Mouse (Mus musculus) adrenal gland, adult (tissue): ENCODE measurements around the gene Sdccag8.

Experiments
- DNase-seq, 2 experiments: peaks; one replicate each; pipeline ENCODE4 v3.0.0; 2022 to 2023; ENCODE audit warnings: low spot score in 1 of 2; ENCODE audit not compliant: inconsistent age in 2 of 2

Gene Sdccag8

DNA sequence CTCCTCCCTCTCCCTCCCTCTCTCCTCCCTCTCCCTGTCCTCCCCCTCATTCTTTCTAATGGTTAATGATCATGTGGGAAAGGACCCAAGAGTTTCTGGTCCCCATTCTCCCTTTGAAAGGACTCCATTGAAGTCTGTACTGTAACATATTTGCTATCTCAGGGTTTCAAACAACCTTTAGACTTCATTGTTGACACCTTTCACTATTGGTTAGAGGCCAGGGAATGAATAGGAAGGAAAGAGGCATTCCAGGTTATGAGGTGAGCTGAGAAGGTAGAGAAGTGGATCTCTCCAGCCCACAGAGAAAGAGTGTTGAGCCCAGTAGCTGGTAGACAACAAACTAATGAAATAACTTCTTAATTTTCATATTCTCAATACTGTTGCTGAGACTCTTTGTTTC is 59.7 kb downstream of the Sdccag8 start:
- no peak for DNase-seq

DNA sequence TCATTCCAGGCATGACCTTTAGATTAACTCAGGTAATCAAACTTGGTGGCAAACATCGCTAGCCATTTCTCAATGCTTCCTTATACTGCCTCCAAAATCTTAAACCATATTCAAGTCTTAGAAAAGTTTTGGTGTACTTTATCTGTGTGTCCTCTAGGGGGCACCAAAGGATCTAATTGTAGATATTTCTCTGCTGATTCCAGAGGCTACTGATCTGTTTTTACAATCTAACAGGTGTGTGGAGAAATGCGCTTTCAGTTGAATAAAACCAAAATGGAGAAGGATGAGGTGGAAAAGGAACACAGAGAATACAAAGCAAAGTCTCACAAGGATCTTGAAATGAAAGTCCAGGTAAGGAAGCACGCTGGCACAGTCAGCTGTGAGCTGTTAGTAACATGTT is 63.3 kb downstream of the Sdccag8 start:
- DNase-seq: peak in 1 of 2 experiments; percentile 81

DNA sequence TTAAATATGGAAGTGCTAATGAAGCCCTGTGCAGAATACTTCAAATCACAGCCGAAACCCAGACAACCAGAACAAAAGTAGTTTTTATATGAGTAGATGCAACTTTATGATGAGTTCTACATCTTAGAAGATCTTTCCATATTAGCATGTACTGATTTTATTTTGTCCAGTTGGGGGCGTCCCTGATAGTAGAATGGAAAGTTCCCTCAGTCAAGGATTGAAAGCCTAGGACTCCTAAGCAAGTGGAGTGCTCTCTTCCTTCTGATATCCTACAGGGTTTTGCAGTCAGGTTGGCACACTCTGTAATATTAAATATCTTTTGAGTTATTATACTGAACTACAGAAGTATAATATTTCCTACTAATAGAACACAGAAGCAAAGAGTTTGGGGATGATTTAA is 64.5 kb downstream of the Sdccag8 start:
- DNase-seq: no peak

DNA sequence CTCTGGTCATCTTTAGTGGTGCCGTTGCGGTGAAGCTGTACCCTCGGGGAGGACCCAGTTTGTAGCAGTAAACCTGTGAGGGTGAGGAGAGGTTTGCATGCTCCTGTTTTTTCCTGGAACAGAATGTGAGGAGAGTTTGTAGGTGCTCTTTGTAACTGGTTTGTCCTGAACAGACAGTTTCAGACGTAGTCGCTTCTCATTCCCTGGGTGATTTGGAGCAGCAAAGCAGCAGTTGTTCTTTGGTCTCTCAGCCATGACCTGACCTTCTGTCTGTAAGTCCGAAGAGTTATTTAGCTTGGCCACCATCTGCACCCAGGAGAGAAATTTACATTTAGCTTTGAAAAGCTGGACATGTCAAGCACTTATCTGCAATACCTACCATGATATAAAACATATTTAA is 65.2 kb downstream of the Sdccag8 start:
- DNase-seq: no peak

DNA sequence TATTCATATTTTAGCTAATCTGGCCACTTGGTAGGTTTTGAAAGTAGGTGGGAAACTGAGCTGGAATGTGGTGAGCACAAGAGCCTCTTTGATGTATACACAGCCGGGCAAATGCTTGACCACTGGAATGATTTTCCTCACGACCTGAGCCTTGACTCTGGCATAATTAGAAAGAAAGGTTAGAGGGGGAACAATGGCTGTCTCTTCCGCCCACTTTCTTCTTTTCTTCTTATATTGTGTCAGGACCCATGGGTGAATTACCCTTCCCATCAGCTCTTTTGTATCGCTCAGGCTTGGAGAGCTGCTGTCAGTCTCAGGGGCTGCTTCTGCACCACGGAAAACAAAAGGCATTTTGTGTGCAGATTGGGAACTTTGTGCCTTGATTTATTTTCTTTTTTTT is 65.6 kb downstream of the Sdccag8 start:
- DNase-seq: no peak

DNA sequence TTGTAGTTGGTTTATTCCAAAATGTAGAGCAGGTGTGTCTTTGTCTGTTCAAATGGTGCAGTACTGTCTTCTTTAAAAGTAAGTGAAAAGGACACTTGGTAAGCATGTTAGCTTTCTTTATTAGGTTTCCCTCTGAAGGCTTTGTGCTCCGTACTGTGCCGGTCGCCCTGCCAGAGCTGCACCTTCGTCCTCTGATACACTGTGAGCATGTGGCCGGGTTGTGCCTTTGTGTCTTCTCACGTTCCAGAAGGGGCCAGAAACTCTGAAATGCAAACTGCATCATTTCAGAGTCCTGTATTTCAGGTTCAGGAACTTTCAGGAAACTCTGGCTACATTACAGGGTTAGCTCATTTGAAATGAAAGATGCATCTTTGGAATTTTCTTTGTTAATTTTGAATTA is 66.5 kb downstream of the Sdccag8 start:
- DNase-seq: no peak

DNA sequence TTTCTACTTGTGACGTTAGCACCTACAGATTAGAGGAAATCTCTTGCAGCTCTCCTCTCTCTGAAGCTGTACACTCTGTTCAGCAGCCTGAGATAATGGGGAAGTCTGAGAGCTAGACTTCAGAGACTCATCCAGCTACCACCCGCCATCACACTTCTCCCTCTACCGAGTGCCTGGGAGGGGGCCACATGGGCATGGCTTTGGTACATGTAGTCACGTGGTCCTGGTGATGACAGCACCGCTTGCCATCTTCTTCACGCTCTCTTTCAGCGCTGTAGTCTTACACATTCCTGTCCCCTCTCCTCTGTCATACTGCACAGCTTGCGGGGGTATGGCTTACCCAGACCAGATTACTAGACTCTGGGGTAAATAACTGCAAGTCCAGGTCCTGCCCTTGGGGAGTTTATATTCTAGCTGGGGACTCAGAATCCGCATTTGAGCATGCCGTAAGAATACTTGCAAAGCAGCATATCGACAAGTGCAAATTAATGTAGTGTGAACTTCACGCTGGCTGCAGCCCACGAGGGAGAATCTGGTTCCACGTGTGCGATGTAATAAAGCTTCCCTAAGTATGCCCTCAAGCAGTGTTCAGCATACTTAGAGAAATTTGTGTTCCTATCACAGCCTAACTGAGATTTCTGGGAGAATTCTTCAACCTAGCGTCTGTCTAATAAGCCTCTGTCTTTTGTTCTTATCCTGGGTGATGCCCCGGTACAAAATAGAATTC is 70.9 kb downstream of the Sdccag8 start:
- no peak for DNase-seq

DNA sequence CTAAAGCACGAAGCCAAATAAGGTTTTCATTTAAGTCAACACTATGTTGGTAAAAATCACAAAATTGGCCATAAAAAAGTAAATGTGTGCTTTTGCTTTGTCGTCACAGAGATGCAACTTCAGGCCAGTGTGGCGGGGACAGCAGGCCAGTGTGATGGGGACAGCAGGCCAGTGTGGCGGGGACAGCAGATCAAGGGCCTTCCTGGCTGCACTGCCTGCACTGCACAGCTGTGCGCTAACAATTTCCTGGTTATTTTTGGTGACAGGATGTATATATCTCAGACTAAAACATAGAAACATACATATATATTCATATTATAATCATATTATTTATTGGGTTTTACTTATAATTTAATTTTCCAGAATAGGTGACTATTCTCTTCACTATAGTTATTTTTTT is 71.5 kb downstream of the Sdccag8 start:
- DNase-seq: no peak

DNA sequence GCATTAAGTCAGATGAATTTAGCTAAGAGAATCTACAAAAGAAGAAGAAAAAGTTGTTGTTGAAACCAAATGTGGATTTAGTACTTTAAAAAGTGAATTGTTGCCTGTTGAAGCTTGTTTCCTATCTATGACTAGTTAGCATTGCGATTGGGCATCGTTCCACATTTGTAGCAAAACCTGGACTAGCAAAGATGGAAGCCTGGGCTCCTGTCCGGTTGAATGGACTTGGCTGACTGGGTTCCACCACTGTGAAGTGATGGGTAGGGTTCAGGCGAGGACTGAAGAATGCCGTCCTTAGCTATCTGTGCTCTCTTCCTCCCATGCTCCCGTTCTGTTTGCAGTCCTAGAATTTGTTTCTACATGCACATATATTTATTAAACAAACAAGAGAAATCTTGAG is 89.3 kb downstream of the Sdccag8 start:
- DNase-seq: no peak

DNA sequence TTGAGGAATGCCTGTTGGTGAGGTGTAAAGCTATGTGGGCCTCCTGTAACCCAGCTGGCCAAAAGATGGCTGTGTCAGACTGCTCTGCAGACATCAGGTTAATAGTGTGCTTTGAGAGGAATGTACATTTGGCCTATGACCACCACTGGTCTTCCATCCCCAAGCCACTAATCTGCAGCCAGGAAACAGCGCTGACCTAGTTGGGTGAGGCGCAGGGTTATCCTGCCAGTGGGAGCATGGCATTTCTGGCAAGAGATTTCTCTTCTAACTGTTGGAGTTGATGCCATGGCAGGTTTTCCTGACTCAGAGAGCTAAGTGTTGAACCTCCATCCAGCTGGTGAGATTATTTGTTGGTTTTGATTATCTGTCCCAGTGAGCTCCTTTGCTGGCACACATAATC is 101.5 kb downstream of the Sdccag8 start:
- DNase-seq: no peak

DNA sequence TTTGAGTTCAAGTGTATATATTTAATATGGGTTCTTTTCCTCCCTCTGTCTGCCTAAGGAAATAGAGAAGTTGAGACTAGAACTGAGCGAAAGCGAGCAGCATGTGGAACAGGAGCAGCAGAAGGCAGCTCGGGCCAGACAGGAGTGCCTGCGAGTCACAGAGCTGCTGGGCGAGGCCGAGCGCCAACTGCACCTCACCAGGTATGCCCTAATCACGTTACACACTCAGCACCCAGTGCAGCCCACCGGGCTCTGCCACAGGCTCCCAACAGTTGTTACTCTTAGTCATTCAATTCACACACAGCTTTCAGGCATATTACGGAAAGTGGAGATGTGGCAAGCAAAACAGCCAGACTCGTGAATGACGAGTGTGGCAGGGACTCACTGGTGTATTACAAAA is 105.0 kb downstream of the Sdccag8 start:
- DNase-seq: no peak

DNA sequence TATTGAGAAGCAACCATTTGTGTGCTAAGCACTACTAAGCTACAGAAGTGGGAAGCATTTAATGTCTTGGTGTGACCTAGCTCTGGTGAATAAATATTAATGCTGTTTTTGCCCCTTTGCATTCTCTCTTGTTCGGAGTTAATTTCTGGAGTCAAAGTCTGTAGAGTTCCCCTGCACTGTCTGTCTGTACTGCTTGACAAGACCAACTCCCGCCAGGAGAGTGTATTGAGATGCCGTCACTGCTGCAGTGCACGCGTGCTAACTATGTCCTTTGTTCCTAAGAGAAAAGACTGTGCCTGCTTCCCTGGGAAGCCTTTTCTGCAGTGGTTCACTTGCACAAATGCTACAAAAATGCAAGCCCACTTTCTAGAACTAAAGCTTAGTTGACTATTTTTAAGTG is 108.4 kb downstream of the Sdccag8 start:
- no peak for DNase-seq

DNA sequence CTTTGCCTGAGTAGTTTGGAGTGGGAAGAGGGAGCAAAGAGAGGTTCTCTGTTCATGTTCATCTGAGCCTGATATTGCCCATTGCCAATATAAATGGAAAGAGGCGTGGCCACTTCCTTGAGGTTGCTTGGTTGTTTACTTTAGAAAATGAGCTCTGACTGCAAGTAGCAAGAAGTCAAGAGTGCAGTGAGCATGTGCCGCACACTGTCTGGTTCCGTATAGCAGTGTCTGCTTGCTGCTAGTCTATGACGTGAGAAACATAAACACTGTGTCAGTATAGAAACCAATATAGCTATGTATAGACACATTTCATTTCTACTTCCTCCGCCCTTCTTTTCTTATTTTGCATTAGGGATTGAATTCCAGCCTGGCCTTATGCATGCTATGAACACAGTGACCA is 111.5 kb downstream of the Sdccag8 start:
- no peak for DNase-seq

DNA sequence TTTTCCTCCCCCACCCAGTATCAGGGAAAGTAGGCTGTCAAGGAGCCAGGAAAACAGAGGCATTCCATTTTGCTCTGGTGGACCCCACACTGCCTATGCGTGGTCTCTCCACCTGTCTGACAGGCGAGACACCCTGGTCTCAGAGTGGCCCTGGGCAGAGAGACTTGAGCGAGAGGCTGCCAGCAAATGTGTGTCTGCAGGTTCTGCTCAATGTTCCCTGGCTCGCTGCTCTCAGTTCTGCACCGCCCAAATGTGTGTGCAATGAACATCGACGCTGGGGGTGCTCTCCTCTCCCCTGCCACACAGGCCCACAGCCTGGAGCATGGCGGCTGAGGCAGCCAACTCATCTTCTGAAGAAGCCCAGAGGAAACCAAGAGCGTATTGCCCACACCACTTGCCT is 112.9 kb downstream of the Sdccag8 start:
- DNase-seq: no peak

DNA sequence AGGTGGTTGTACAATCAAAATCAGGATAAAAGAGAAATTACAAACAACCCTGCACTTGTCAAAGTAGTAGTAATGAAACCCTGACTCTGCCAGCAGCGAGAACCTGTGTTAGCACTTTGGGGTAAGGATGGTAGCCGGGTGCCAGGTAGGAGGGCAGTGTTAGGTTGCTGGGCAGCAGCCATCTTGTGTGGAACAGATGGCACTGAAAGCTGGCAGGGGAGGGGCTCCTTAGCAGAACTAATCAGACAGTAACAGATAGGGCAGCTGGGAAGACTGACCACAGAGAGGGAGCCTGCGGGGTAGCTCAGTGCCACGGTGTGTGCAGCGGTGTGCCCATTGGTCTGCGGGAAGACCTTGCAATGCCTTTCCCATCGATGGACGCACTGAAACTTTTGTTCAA is 115.2 kb downstream of the Sdccag8 start:
- DNase-seq: no peak

DNA sequence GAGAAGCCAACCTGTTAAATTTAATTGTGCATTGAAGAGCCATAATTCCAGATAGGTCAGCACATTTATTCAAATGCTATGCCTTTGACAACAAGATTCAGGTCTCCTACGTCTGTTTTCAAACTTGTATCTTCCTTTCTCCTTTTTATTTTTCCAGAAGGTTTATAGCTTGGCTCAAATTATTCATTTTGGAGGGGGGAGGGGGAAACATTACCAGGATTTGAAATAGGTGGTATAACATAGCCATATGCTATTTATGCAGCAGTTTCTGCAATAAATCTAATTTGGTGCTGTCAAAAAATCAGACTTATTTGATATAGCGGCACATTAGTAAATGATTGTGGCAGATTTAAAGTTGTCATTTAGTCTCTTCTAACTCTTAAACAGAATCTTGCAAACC is 116.1 kb downstream of the Sdccag8 start:
- no peak for DNase-seq

DNA sequence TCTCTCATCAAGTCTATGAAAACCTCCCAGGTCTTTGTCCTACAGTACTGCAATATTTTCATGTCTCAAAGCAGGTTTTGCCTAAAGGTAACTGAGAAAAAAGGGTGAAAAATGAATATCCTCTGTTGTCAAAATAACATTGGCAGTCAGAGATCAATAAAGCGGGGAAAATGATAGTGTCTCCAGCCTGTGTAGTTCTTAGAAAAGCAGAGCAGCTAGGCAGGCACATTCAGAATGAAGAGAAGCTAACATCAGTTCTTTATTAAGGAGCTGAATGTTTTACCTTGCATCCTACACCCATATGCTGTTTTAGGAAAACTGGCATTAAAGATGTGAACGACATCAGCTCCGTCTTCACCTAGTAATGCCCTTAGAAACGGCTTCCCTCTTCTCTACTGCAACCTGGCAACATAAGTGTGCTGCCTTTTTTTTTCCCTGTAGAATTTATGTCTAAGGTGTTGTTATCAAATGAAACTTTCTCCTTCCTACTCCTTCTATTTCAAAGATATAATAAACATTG is 116.6 kb downstream of the Sdccag8 start:
- DNase-seq: no peak

DNA sequence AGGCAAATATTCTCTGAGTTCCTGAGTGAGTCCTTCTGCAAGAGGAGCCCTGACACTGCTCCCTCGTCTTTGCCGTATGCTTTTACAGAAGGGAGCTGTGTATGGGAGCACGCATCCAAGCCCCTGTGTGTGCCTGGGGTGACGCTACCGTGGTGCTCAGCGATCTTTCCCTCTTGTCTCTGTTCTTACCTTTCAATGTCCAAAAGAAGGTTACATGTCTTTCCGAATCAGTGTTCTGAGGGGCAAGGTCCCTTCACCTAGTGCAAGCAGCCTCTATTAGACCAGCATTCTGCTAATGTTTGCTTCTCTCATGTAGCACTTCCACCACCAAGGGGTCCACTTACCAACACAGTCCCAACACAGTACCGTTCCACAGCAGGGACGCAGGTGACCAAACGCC is 117.1 kb downstream of the Sdccag8 start:
- no peak for DNase-seq

DNA sequence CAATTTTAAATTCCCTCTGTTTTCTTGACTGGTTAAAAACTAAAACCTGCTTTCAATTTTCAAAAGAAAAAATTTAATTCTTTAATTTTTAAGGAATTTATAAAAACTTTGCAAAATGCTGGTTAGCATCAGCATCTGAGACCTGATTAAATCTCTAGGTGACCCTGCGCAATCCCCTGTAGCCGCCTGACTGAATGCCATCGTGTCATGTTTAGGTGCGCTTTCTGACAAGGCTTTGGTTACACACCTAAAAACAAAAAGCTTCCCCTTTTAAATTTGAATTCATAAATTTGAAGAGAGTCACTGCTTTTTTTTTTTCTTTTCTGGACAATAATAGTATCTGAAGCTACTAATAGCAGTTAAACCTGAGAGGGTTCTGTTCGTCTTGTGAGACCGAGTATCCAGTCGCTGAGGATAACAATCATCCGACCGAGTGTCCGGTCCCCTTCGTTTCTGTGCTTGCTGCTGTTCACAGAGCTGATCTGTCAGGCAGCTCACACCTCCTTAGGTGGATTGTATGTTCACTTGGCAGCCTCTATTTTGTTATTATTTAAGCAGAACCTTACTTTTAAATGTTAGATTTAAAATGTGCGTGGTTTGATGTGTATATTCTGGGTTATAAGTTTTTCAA is 118.0 kb downstream of the Sdccag8 start:
- DNase-seq: no peak

DNA sequence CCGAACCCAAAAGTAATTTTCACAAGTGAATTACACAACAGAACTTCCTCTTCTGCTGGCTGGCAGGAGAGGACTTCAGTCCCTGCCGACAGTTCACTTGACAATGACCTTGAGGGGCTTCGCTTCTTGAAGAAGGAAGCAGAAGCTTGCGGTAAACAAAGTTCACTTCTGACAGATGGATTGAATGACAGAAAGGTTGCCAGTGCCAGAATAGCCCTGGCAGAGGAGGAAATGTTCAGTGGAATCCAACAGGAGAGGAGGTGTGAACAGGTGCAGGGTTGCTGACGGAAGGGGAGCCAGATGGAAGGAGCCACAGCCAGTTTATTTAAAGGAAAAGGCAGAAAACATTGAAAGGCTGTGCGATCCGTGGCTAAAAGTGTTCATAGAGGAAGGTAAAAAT is 118.9 kb downstream of the Sdccag8 start:
- peak in 1 of 2 experiments; percentile 60 for DNase-seq

DNA sequence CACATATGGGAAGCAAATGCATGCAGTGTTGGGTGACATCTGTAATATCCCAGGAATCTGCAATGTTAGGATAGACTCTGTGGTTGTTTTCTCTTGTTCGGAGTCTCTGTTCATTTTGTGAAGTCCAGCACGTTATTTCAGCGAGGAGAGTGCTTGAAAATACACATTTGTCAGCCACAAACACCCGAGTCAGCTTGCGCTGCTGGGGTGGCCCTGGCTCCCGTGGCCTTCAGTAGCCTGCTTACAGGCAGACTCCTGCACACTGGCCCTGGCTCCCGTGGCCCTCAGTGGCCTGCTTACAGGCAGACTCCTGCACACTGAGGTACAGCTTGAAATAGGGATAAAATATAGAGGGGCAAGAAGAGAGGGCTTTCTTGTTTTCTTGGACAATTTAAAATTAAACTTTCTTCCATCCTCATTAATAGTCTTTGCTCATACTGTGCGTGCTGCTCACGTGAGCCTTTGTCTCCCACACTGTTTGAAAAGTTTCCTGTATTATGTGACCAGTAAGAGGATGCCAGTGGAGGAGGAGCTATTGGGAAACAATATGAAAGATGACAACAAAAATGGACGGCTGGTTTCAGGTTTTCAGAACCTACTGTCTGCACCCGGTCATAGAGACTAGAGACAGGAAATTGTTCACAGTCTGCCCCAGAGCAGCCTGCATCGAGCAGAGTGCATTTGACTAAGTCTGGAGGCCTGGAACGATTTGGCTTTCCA is 119.7 kb downstream of the Sdccag8 start:
- peak; percentile 17 to 80 for DNase-seq

DNA sequence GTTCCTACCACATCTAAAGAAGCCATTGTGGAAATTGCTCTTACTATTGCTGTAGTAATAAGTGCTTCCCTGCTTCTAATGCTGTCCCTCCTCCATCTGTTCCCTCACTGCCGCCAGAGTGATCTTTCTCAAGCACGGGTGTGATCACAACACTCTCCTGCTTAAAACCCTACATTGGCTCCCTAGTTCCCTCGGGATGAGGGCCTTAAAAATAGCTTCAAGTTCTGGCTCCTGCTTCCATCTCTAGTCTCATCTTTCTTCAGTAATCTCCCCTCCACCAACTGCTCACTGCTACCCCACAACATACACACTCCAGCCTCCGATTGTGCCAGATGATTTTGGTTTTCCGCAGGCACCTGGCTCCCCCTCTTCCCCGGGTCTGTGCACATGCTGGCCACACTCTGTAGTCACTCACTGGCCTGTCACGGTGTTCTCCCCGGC is 125.5 kb downstream of the Sdccag8 start:
- DNase-seq: no peak
